Mouse (Mus musculus) midbrain, postnatal 0 days (tissue): ENCODE measurements around the gene Slc35g3. TPM values are rescaled to one million over a fixed set of nuclear protein-coding genes. Genes with fewer than 3 reads are reported as not detected.

Experiments
- ATAC-seq: fragments of 200-750 bp; cut with Nextera tagmentation; 2 replicates; pipeline ENCODE4 v1.8.0; 2017; ENCODE audit warnings: moderate number of reproducible peaks, mild to moderate bottlenecking, moderate TSS enrichment, moderate library complexity; ENCODE audit not compliant: low FRiP score
- DNase-seq: peaks from one replicate; pipeline ENCODE4 v3.0.0-alpha.2; 2015; ENCODE audit warnings: low spot score
- H3K27ac ChIP-seq: fragments of 300-500 bp; sonication (generic); 2 replicates; pipeline ENCODE4 v1.5.1; 2014; ENCODE audit warnings: low read depth, mild to moderate bottlenecking, low read length, mixed read lengths
- H3K27me3 ChIP-seq: fragments of 300-500 bp; sonication (generic); 2 replicates; pipeline ENCODE4 v1.6.1; 2014; ENCODE audit warnings: low read length, control low read depth, mixed read lengths; ENCODE audit not compliant: insufficient read depth
- H3K36me3 ChIP-seq: fragments of 300-500 bp; sonication (generic); 2 replicates; pipeline ENCODE4 v1.6.1; 2014; ENCODE audit warnings: low read length, control low read depth, mixed read lengths; ENCODE audit not compliant: insufficient read depth
- H3K4me1 ChIP-seq: fragments of 300-500 bp; sonication (generic); 2 replicates; pipeline ENCODE4 v1.6.1; 2014; ENCODE audit warnings: mild to moderate bottlenecking, control low read depth, antibody characterized with exemption, low read length, mixed read lengths; ENCODE audit not compliant: insufficient read depth
- H3K4me2 ChIP-seq: fragments of 300-500 bp; sonication (generic); 2 replicates; pipeline ENCODE4 v1.6.1; 2014; ENCODE audit warnings: low read depth, mild to moderate bottlenecking, low read length, mixed read lengths; ENCODE audit not compliant: poor library complexity, severe bottlenecking
- H3K4me3 ChIP-seq: fragments of 300-500 bp; sonication (generic); 2 replicates; pipeline ENCODE4 v1.5.1; 2014; ENCODE audit warnings: low read depth, mild to moderate bottlenecking, low read length, moderate library complexity
- H3K9ac ChIP-seq: fragments of 300-500 bp; sonication (generic); replicated peaks from 2 replicates; pipeline ENCODE4 v1.6.1; 2014; ENCODE audit warnings: mild to moderate bottlenecking, low read length, moderate library complexity, mixed read lengths; ENCODE audit not compliant: poor library complexity, severe bottlenecking
- H3K9me3 ChIP-seq: fragments of 300-500 bp; sonication (generic); 2 replicates; pipeline ENCODE4 v1.6.1; 2016; ENCODE audit warnings: low read length, control low read depth
- CTCF ChIP-seq: IDR thresholded peaks from 2 replicates; pipeline ENCODE4 v1.5.1; 2016; ENCODE audit warnings: antibody characterized with exemption, mild to moderate bottlenecking
- WGBS: fragments of 180-500 bp; shearing (Covaris S2); extraction: QIAGEN DNeasy Blood & Tissue Kit; methylation state at CpG from one replicate; pipeline ENCODE4 v1.1.7; 2014; 5-methylcytosine and 5-hydroxymethylcytosine counted together
- polyA plus RNA-seq: library from polyadenylated mRNA; unstranded; fragments of >200 nt; fragmentation: Nextera tagmentation; extraction: Ambion mirVana; gene quantifications from 2 replicates; pipeline ENCODE4 v1.2.1, GENCODE M21; 2015
- total RNA-seq: library from RNA; depleted of rRNA; stranded (reverse); fragments of >200 nt; gene quantifications from 2 replicates; pipeline ENCODE4 v1.2.3, GENCODE M21; 2014

The Slc35g3 gene
- total and polyA plus RNA-seq, 2 experiments from 2014 or later, result 0.23 TPM; not detected in 1

DNA sequence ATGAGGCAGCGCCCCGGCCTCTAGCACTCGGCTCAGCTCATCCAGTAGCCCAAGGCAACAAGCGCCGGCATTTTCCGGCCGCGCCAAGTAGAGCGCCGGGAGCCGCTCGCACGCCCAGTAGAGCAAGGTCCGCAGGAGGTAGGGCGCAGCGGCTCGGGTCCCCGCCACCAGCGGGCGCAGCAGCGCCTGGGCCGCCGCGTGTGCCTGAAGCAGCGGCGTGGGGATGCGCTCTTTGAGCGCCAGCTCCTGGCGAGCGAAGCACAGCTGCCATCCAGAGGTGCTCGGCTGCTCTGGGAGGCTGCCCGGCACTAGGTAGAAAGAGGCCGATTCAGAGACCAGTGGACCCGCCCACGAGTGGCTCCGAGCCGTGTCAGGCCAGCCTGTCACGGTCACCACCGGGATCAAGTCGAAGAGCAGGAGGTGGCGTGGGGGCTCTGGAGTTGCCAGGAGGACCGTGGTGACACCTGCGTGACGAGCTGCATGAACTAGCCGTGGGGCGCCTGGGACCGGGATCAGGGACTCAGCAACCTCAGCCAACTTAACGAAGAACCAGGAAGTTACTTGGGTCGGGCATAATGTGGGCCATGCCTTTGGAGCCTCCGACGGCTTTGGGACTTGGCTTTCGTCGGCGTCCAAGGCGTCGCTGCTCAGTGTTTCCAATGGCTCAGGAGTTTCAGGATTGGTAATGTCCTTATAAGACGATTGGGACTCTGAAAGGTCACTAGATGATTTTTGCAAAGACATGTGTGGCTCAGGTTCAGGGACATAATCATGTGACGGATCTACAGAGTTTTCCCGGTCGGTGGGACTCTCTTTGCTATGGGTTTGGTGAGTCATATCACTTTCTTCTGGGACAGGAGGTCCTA lies 42.3 kb upstream of the Slc35g3 start:
- no peaks in the 10 kb centered on the region for H3K9me3 ChIP-seq
- peak overlapping the region; percentile 62 for H3K27ac ChIP-seq
- ATAC-seq (no peak), DNase-seq (peak; percentile 76)
- peak overlapping the region; percentile 49 for H3K4me3 ChIP-seq
- WGBS, result 2% methylated on average over 60 of the region's 60 CpGs
- H3K27me3 ChIP-seq, result 0 out of 2 replicates have a peak, but pooled peaks cover 4% of the 10 kb centered on the region
- peaks cover 8% of the 10 kb centered on the region; the same call in 1 of the 2 replicates for H3K4me1 ChIP-seq
- H3K9ac ChIP-seq, result peak overlapping the region; percentile 68
- H3K36me3 ChIP-seq, result no peaks in the 10 kb centered on the region
- peak overlapping the region; percentile 96 for H3K4me2 ChIP-seq
- peak; percentile 74 for TF ChIP-seq CTCF

- H3K4me3 ChIP-seq, result peak overlapping the region; percentile 49
Measured at GRCm38 (mm10) chr11:69803328-69803727, 41.6 kb upstream of the Slc35g3 start.

GRCm38 (mm10) chr11:69802648-69803105 lies 40.9 kb upstream of the Slc35g3 start:
- TF ChIP-seq CTCF, result no peak; the same call in 1 of the 2 replicates
- peaks cover 11% of the 10 kb centered on the region; the same call in 1 of the 2 replicates for H3K4me1 ChIP-seq
- H3K4me3 ChIP-seq, result peak overlapping the region; percentile 49
- ATAC-seq (no peak), DNase-seq (peak; percentile 85)
- peak overlapping the region; percentile 68 for H3K27ac ChIP-seq
- no peaks in the 10 kb centered on the region for H3K9me3 ChIP-seq
- H3K4me2 ChIP-seq, result peak overlapping the region; percentile 96
- under 1% methylated on average over 31 of the region's 33 CpGs for WGBS
- peaks cover 4% of the 10 kb centered on the region; the same call in 1 of the 2 replicates for H3K27me3 ChIP-seq
- H3K36me3 ChIP-seq, result 0 out of 2 replicates have a peak, but pooled peaks cover 4% of the 10 kb centered on the region
- H3K9ac ChIP-seq, result peak overlapping the region; percentile 68

More at GRCm38 (mm10) chr11:69803328-69803727, 41.6 kb upstream of the Slc35g3 start:
- peaks cover 11% of the 10 kb centered on the region; the same call in 1 of the 2 replicates for H3K4me1 ChIP-seq
- no peak for TF ChIP-seq CTCF
- 5% methylated on average over 12 of the region's 12 CpGs for WGBS
- H3K4me2 ChIP-seq, result peak overlapping the region; percentile 96
- H3K36me3 ChIP-seq, result no peaks in the 10 kb centered on the region
- H3K9me3 ChIP-seq, result no peaks in the 10 kb centered on the region
- ATAC-seq (no peak), DNase-seq (no peak)
- H3K27ac ChIP-seq, result peak overlapping the region; percentile 62
- H3K9ac ChIP-seq, result peak overlapping the region; percentile 68
- H3K27me3 ChIP-seq, result 0 out of 2 replicates have a peak, but pooled peaks cover 4% of the 10 kb centered on the region

DNA sequence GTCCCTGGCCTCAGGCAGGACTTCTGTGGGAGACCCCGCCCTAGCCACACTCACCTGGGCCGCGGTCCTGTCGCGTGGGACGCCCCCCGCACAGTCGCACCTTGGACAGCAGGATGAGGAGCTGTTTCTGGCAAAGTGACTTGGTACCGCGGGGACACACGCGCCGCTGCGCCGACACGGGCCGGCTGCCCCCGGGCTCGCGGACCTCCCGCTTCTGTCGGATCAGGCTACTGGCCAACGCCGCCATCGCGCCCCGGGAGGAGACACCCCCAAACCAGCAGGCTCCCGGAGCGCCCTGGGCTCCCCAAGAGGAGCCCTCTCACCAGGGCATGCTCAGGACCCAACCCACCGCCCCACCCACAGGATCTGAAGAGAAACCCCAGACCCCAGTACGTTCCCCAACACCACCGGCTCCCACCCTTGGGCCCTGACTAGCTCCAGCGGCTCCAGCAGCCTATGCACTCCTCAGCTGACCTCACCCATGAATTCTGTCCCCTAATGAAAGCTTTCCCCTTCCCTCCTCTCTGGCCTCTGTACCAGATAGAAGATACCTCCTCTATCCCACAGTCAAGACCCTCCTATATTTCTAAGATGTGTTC lies 39.7 kb upstream of the Slc35g3 start, which contains the start of gene Fgf11:
TSS of gene Fgf11 (minus strand) at position 479 of the 599 bp plus-strand sequence.
- Histone ChIP-seq H3K4me3 (peak within 1 kb of the TSS; percentile 49), H3K9ac (peak within 1 kb of the TSS; percentile 68), H3K36me3 (0 out of 2 replicates have a peak, but pooled peaks cover 6% of the 10 kb centered on the region), H3K4me1 (peaks cover 11% of the 10 kb centered on the region; the same call in 1 of the 2 replicates), H3K27me3 (peaks cover 4% of the 10 kb centered on the region; the same call in 1 of the 2 replicates), H3K27ac (peak within 1 kb of the TSS; percentile 90), H3K4me2 (peak within 1 kb of the TSS; percentile 96), H3K9me3 (no peaks in the 10 kb centered on the region)
- ATAC-seq (no peak), DNase-seq (no peak)
- TF ChIP-seq CTCF, result no peak
- 1% methylated on average over 30 of the region's 33 CpGs for WGBS

GRCm38 (mm10) chr11:69800392-69801197 lies 38.8 kb upstream of the Slc35g3 start:
- peak overlapping the region; percentile 90 for H3K27ac ChIP-seq
- H3K36me3 ChIP-seq, result 0 out of 2 replicates have a peak, but pooled peaks cover 6% of the 10 kb centered on the region
- peak; percentile 90 for DNase-seq
- H3K9me3 ChIP-seq, result no peaks in the 10 kb centered on the region
- peaks cover 4% of the 10 kb centered on the region; the same call in 1 of the 2 replicates for H3K27me3 ChIP-seq
- H3K4me2 ChIP-seq, result peak overlapping the region; percentile 96
- peak overlapping the region; percentile 68 for H3K9ac ChIP-seq
- peak overlapping the region; percentile 49 for H3K4me3 ChIP-seq
- WGBS, result under 1% methylated on average over 34 of the region's 36 CpGs
- H3K4me1 ChIP-seq, result peaks cover 11% of the 10 kb centered on the region; the same call in 1 of the 2 replicates
- ATAC-seq, result peak; percentile 81
- no peak for TF ChIP-seq CTCF
